Mouse (Mus musculus): ENCODE measurements around the gene Six5.
A peak's percentile ranks its signal among the peaks of the same experiment; 100 is the strongest.

The Six5 gene

GRCm38 (mm10) chr7:19075723-19076585, 18.4 kb upstream of the Six5 start, which contains the start of gene Dmwd:
TSS of gene Dmwd (plus strand) at chr7:19076227.
- DNase-seq (ENCODE audit: low read depth, low spot score): peak; percentile 99

GRCm38 (mm10) chr7:19076586-19076991, 17.8 kb upstream of the Six5 start:
- DNase-seq (ENCODE audit: low read depth, low spot score): peak; percentile 44

- no peak for DNase-seq (ENCODE audit: low read depth, low spot score)
These were observed 16.6 kb upstream of the Six5 start for GRCm38 (mm10) chr7:19077761-19078160.

- no peak for DNase-seq (ENCODE audit: low read depth, low spot score)
These were observed 15.7 kb upstream of the Six5 start for GRCm38 (mm10) chr7:19078732-19079131.

- no peak for DNase-seq (ENCODE audit: low read depth, low spot score)
These were observed 13.9 kb upstream of the Six5 start for GRCm38 (mm10) chr7:19080451-19080950.

- DNase-seq (ENCODE audit: low read depth, low spot score): no peak
These were observed 12.2 kb upstream of the Six5 start for GRCm38 (mm10) chr7:19082171-19082570.

- DNase-seq (ENCODE audit: low read depth, low spot score): no peak
These were observed 11.3 kb upstream of the Six5 start for GRCm38 (mm10) chr7:19083096-19083495.

GRCm38 (mm10) chr7:19083701-19084100, 10.7 kb upstream of the Six5 start, which contains the start of gene Dmpk:
TSS of gene Dmpk (plus strand) at chr7:19083849.
- no peak for DNase-seq (ENCODE audit: low read depth, low spot score)

GRCm38 (mm10) chr7:19084277-19084771, 10.1 kb upstream of the Six5 start:
- DNase-seq (ENCODE audit: low read depth, low spot score): no peak

- DNase-seq (ENCODE audit: low read depth, low spot score): no peak
These were observed 9.4 kb upstream of the Six5 start for GRCm38 (mm10) chr7:19084921-19085473.

GRCm38 (mm10) chr7:19085495-19085894, 8.9 kb upstream of the Six5 start:
- no peak for DNase-seq (ENCODE audit: low read depth, low spot score)

- peak; percentile 76 for DNase-seq (ENCODE audit: low read depth, low spot score)
These were observed 8.4 kb upstream of the Six5 start for GRCm38 (mm10) chr7:19086042-19086441.

GRCm38 (mm10) chr7:19086760-19087159, 7.6 kb upstream of the Six5 start:
- DNase-seq (ENCODE audit: low read depth, low spot score): no peak

GRCm38 (mm10) chr7:19088813-19089212, 5.6 kb upstream of the Six5 start:
- peak; percentile 79 for DNase-seq (ENCODE audit: low read depth, low spot score)

- DNase-seq (ENCODE audit: low read depth, low spot score): no peak
These were observed 2.5 kb upstream of the Six5 start for GRCm38 (mm10) chr7:19091913-19092312.

GRCm38 (mm10) chr7:19092381-19093173, 1.8 kb upstream of the Six5 start:
- DNase-seq (ENCODE audit: low read depth, low spot score): peak; percentile 75

- peak; percentile 91 for DNase-seq (ENCODE audit: low read depth, low spot score)
These were observed 1.2 kb upstream of the Six5 start for GRCm38 (mm10) chr7:19093174-19093521.

- DNase-seq (ENCODE audit: low read depth, low spot score): peak; percentile 99
These were observed 633 bp upstream of the Six5 start for GRCm38 (mm10) chr7:19093537-19094385.

- DNase-seq (ENCODE audit: low read depth, low spot score): peak; percentile 61
These were observed 694 bp downstream of the Six5 start for GRCm38 (mm10) chr7:19094826-19095750.

GRCm38 (mm10) chr7:19095751-19096110, 1.3 kb downstream of the Six5 start:
- DNase-seq (ENCODE audit: low read depth, low spot score): peak; percentile 79

Measured in ZHBTc4 (cell line).